Mouse (Mus musculus) megakaryocyte, embryonic 14.5 days (primary cell): ENCODE data around the gene Asb18.

Source experiments
- FLI1 ChIP-seq: IDR thresholded peaks from 2 replicates; pipeline ENCODE4 v1.6.1; 2012; ENCODE audit warnings: low read length, inconsistent platforms, mixed read lengths
- GATA1 ChIP-seq: IDR thresholded peaks from 3 replicates; pipeline ENCODE4 v1.6.1; 2012; ENCODE audit warnings: mixed read lengths, low read length, inconsistent platforms, borderline replicate concordance

DNA sequence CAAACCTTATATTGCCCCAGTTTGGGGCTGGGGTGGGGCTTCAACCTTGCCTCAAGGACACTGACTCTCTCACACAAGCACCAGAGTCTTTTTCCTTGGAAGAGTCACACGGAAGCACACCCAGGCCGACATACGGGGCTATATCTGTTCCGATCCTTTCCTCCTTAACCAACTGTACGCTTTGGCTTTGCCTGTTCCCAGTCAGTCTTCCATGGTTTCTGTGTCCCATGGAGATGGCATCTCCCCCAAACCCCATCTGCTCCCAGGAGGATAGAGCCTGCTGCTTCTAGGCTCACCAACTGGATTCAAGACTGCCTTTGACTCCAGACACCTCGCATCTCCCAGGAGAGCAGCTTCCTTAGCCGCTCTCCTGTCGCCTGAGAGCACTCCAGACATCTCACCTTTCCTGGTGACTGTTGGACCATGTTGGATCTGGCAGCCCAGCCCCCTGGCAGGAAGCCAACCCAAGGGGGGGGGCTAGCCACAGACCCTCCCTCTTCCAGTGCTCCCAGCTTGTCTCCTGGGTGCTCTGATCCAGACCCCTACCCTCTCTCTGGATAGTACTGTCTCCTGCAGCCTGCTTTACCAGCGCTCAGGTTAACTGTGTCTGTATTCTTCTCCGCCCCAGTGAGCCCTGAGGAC lies 45.3 kb downstream of the Asb18 start:
- TF ChIP-seq FLI1 (no peak), GATA1 (no peak)
